Mouse (Mus musculus) adrenal gland, postnatal 25 days (tissue): Measurements from ENCODE around the gene Tufm. TPM values are rescaled to one million over a fixed set of nuclear protein-coding genes. Genes with fewer than 3 reads are reported as not detected.
A peak's percentile ranks its signal among the peaks of the same experiment; 100 is the strongest.
"Not testable (repeated sequence)": the region's sequence is repeated elsewhere in the genome, so short reads cannot be mapped to it uniquely, and the experiment has no call there.

ENCODE experiments used
- DNase-seq: peaks from one replicate; pipeline ENCODE4 v3.0.0; 2021; ENCODE audit warnings: mixed read lengths
- total RNA-seq: library from RNA; stranded (reverse); gene quantifications from 2 replicates; pipeline ENCODE4 v1.2.3, GENCODE M21; 2021

Tufm gene
- total RNA-seq, 1 experiment from 2014 or later, result 191 TPM

GRCm38 (mm10) chr7:126465246-126466030, 21.7 kb upstream of the Tufm start:
- peak; percentile 31 for DNase-seq

GRCm38 (mm10) chr7:126466116-126466515, 21.0 kb upstream of the Tufm start:
- no peak for DNase-seq

- DNase-seq, result peak; percentile 45
Observed at GRCm38 (mm10) chr7:126466707-126467106, 20.5 kb upstream of the Tufm start.

GRCm38 (mm10) chr7:126467271-126467670, 19.9 kb upstream of the Tufm start:
- peak; percentile 63 for DNase-seq

- DNase-seq, result no peak
Observed at GRCm38 (mm10) chr7:126467834-126468627, 19.1 kb upstream of the Tufm start.

GRCm38 (mm10) chr7:126470077-126470476, 17.1 kb upstream of the Tufm start:
- DNase-seq, result no peak

GRCm38 (mm10) chr7:126471361-126471760, 15.8 kb upstream of the Tufm start:
- no peak for DNase-seq

GRCm38 (mm10) chr7:126471853-126472252, 15.3 kb upstream of the Tufm start:
- DNase-seq, result no peak

- DNase-seq, result no peak
Observed at GRCm38 (mm10) chr7:126472306-126472705, 14.9 kb upstream of the Tufm start.

- no peak for DNase-seq
Observed at GRCm38 (mm10) chr7:126472713-126473112, 14.4 kb upstream of the Tufm start.

GRCm38 (mm10) chr7:126473470-126474086, 13.6 kb upstream of the Tufm start:
- DNase-seq, result no peak

GRCm38 (mm10) chr7:126474486-126474955, 12.6 kb upstream of the Tufm start:
- no peak for DNase-seq

- peak; percentile 87 for DNase-seq
Observed at GRCm38 (mm10) chr7:126474993-126475581, 12.1 kb upstream of the Tufm start, which contains the start of gene Sh2b1. TSS of gene Sh2b1 (minus strand) at chr7:126475424.

GRCm38 (mm10) chr7:126481699-126482098, 5.5 kb upstream of the Tufm start:
- no peak for DNase-seq

GRCm38 (mm10) chr7:126482392-126482871, 4.7 kb upstream of the Tufm start:
- DNase-seq, result peak; percentile 92

- DNase-seq, result not testable (repeated sequence)
Observed at GRCm38 (mm10) chr7:126487617-126488385, 640 bp downstream of the Tufm start.

GRCm38 (mm10) chr7:126491005-126491404, 3.8 kb downstream of the Tufm start:
- DNase-seq, result no peak

- DNase-seq, result no peak
Observed at GRCm38 (mm10) chr7:126491973-126492372, 4.8 kb downstream of the Tufm start.

- no peak for DNase-seq
Observed at GRCm38 (mm10) chr7:126494120-126494519, 7.0 kb downstream of the Tufm start.

- no peak for DNase-seq
Observed at GRCm38 (mm10) chr7:126496475-126496874, 9.3 kb downstream of the Tufm start.

GRCm38 (mm10) chr7:126497966-126498365, 10.8 kb downstream of the Tufm start:
- no peak for DNase-seq
